20 mouse cellular contexts compared by ENCODE assay signal in genomic region chr17:46513329-46513728, GRCm38 (mm10). TPM values are rescaled to one million over a fixed set of nuclear protein-coding genes. Genes with fewer than 3 reads are reported as not detected.
DNase-seq lines count a peak whose midpoint lies in the region; ATAC-seq lines count a peak whose summit lies in the region.
"Had no signal": no experiment of that assay in that cellular context is flagged by ENCODE, and none has a peak within 500 bp of the region (broad histone marks: within the 10 kb centered on the region; RNA-seq: fewer than 3 reads in every experiment).

No protein-coding gene starts in this region.

- H3K4me1 ChIP-seq in forebrain, embryonic 14.5 days (ENCODE audit: control insufficient read depth, insufficient read depth, low read length), result no peaks in the 10 kb centered on the region
- no peaks in the 10 kb centered on the region for H3K4me1 ChIP-seq in forebrain, embryonic 12.5 days
- no peaks in the 10 kb centered on the region for H3K4me1 ChIP-seq in midbrain, embryonic 14.5 days (ENCODE audit: control insufficient read depth, insufficient read depth, low read length)
- no peaks in the 10 kb centered on the region for H3K4me1 ChIP-seq in midbrain, embryonic 11.5 days (ENCODE audit: control insufficient read depth, insufficient read depth, low read length)
- H3K4me1 ChIP-seq: hindbrain, embryonic 12.5 days; intestine, embryonic 15.5 days; liver, embryonic 15.5 days; neural tube, embryonic 13.5 days had no signal

- no peak overlapping the region for H3K27ac ChIP-seq in forebrain, embryonic 14.5 days (ENCODE audit: low read depth, low read length)
- H3K27ac ChIP-seq in forebrain, embryonic 12.5 days, result no peak overlapping the region
- no peak overlapping the region for H3K27ac ChIP-seq in midbrain, embryonic 14.5 days (replicated peaks; ENCODE audit: low read depth, low read length)
- no peak overlapping the region for H3K27ac ChIP-seq in midbrain, embryonic 11.5 days (ENCODE audit: low read depth, low read length)
- H3K27ac ChIP-seq: embryonic facial prominence, embryonic 13.5 days; gastrocnemius, adult 2 months; hindbrain, embryonic 12.5 days; intestine, embryonic 15.5 days; liver, embryonic 15.5 days; neural tube, embryonic 13.5 days; stomach, postnatal 0 days had no signal

- WGBS in forebrain, embryonic 14.5 days, result 64% methylated on average over 2 of the region's 2 CpGs
- 71% methylated on average over 2 of the region's 2 CpGs for WGBS in forebrain, embryonic 12.5 days
- WGBS in midbrain, embryonic 14.5 days, result 64% methylated on average over 2 of the region's 2 CpGs
- 67% methylated on average over 2 of the region's 2 CpGs for WGBS in midbrain, embryonic 11.5 days

- no peaks in the 10 kb centered on the region for H3K36me3 ChIP-seq in forebrain, embryonic 14.5 days (ENCODE audit: control insufficient read depth, insufficient read depth, low read length)
- no peaks in the 10 kb centered on the region for H3K36me3 ChIP-seq in forebrain, embryonic 12.5 days (replicated peaks)
- peaks cover 15% of the 10 kb centered on the region; the same call in 1 of the 2 replicates for H3K36me3 ChIP-seq in midbrain, embryonic 14.5 days (ENCODE audit: control insufficient read depth, insufficient read depth, low read length)
- H3K36me3 ChIP-seq in midbrain, embryonic 11.5 days (ENCODE audit: control insufficient read depth, insufficient read depth, low read length), result no peaks in the 10 kb centered on the region
- H3K36me3 ChIP-seq: intestine, embryonic 15.5 days; liver, embryonic 15.5 days had no signal

- no peak overlapping the region for H3K4me3 ChIP-seq in forebrain, embryonic 14.5 days (ENCODE audit: low read depth, low read length)
- H3K4me3 ChIP-seq in forebrain, embryonic 12.5 days (replicated peaks), result no peak overlapping the region
- H3K4me3 ChIP-seq in midbrain, embryonic 14.5 days (replicated peaks; ENCODE audit: low read depth, low read length), result no peak overlapping the region
- H3K4me3 ChIP-seq in midbrain, embryonic 11.5 days (ENCODE audit: low read depth, low read length), result no peak overlapping the region
- H3K4me3 ChIP-seq: embryonic facial prominence, embryonic 13.5 days; gastrocnemius, adult 2 months; hindbrain, embryonic 12.5 days; intestine, embryonic 15.5 days; liver, embryonic 15.5 days; neural tube, embryonic 13.5 days had no signal

- no peak overlapping the region for H3K4me2 ChIP-seq in forebrain, embryonic 14.5 days (ENCODE audit: low read length)
- no peak overlapping the region for H3K4me2 ChIP-seq in forebrain, embryonic 12.5 days
- H3K4me2 ChIP-seq in midbrain, embryonic 14.5 days (ENCODE audit: low read length), result no peak overlapping the region
- H3K4me2 ChIP-seq in midbrain, embryonic 11.5 days, result no peak overlapping the region
- H3K4me2 ChIP-seq: embryonic facial prominence, embryonic 13.5 days; hindbrain, embryonic 12.5 days; intestine, embryonic 15.5 days; liver, embryonic 15.5 days; neural tube, embryonic 13.5 days had no signal

- no peaks in the 10 kb centered on the region for H3K9me3 ChIP-seq in forebrain, embryonic 14.5 days (replicated peaks; ENCODE audit: control insufficient read depth, low read length)
- H3K9me3 ChIP-seq in forebrain, embryonic 12.5 days, result no peaks in the 10 kb centered on the region
- H3K9me3 ChIP-seq in midbrain, embryonic 14.5 days (ENCODE audit: control insufficient read depth, low read length), result no peaks in the 10 kb centered on the region
- H3K9me3 ChIP-seq in midbrain, embryonic 11.5 days (ENCODE audit: control insufficient read depth, low read length), result no peaks in the 10 kb centered on the region
- H3K9me3 ChIP-seq: embryonic facial prominence, embryonic 13.5 days; hindbrain, embryonic 12.5 days; intestine, embryonic 15.5 days; liver, embryonic 15.5 days; neural tube, embryonic 13.5 days had no signal

- no peaks in the 10 kb centered on the region for H3K27me3 ChIP-seq in forebrain, embryonic 14.5 days (replicated peaks; ENCODE audit: control insufficient read depth, insufficient read depth, low read length)
- H3K27me3 ChIP-seq in forebrain, embryonic 12.5 days, result no peaks in the 10 kb centered on the region
- H3K27me3 ChIP-seq in midbrain, embryonic 14.5 days (ENCODE audit: control insufficient read depth, insufficient read depth, low read length), result no peaks in the 10 kb centered on the region
- no peaks in the 10 kb centered on the region for H3K27me3 ChIP-seq in midbrain, embryonic 11.5 days (ENCODE audit: control insufficient read depth, insufficient read depth, low read length)
- H3K27me3 ChIP-seq: embryonic facial prominence, embryonic 13.5 days; hindbrain, embryonic 12.5 days; intestine, embryonic 15.5 days; liver, embryonic 15.5 days; neural tube, embryonic 13.5 days; Patski had no signal

- peak; percentile 55; the same call in 1 of the 2 replicates for ATAC-seq in forebrain, embryonic 14.5 days
- no peak for ATAC-seq in forebrain, embryonic 12.5 days (ENCODE audit: low FRiP score)
- no peak for ATAC-seq in midbrain, embryonic 14.5 days (ENCODE audit: low FRiP score, low TSS enrichment)
- ATAC-seq in midbrain, embryonic 11.5 days (ENCODE audit: low FRiP score), result no peak
- ATAC-seq in activated CD4-positive, CD25-positive, alpha-beta regulatory T cell, adult 4 months, result no peak
- ATAC-seq: intestine, embryonic 15.5 days; Patski had no signal

- DNase-seq in forebrain, embryonic 14.5 days (ENCODE audit: low spot score), result peak; percentile 45
- DNase-seq in kidney, adult 9 months, result peak; percentile 57
- no peak for DNase-seq in kidney, postnatal 25 days
- DNase-seq in midbrain, embryonic 14.5 days, result peak; percentile 36
- DNase-seq in midbrain, embryonic 11.5 days (ENCODE audit: low spot score, missing footprints), result no peak
- no peak for DNase-seq in adrenal gland, adult 18-20 months (ENCODE audit: low spot score in 2 of 2)
- DNase-seq: adrenal gland, postnatal 36 days; cerebellum, adult 8-10 months; gastrocnemius, adult 2 months; heart, adult 18-20 months; kidney, postnatal 10 days had no signal

- no peak overlapping the region for H3K9ac ChIP-seq in forebrain, embryonic 14.5 days (ENCODE audit: low read length)
- no peak overlapping the region for H3K9ac ChIP-seq in forebrain, embryonic 12.5 days
- no peak overlapping the region for H3K9ac ChIP-seq in midbrain, embryonic 14.5 days (replicated peaks; ENCODE audit: low read length)
- H3K9ac ChIP-seq in midbrain, embryonic 11.5 days (ENCODE audit: low read length), result no peak overlapping the region
- H3K9ac ChIP-seq: embryonic facial prominence, embryonic 13.5 days; hindbrain, embryonic 12.5 days; intestine, embryonic 15.5 days; liver, embryonic 15.5 days; neural tube, embryonic 13.5 days had no signal

RNA-seq across cellular contexts. Expression of gene Dnph1, which starts 16.8 kb away (rescaled TPM):
- polyA plus RNA-seq in forebrain, embryonic 14.5 days (2014; fragmentation: Nextera tagmentation; extraction: Ambion mirVana), result 33.0 and 41.6 TPM in 2 replicates
- 68.3 and 71.7 TPM in 2 replicates for polyA plus RNA-seq in forebrain, embryonic 12.5 days (2016; fragmentation: Nextera tagmentation; extraction: Ambion mirVana)
- 17.2 and 20.4 TPM in 2 replicates for polyA plus RNA-seq in midbrain, embryonic 14.5 days (2014; fragmentation: Nextera tagmentation; extraction: Ambion mirVana)
- 71.7 and 77.2 TPM in 2 replicates for polyA plus RNA-seq in midbrain, embryonic 11.5 days (2014; fragmentation: Nextera tagmentation; extraction: Ambion mirVana)
- total RNA-seq in adrenal gland, adult 18-20 months (2021), result 1 to 10 TPM; 3.2 to 6.0 TPM
- 10 to 100 TPM; 11.1 to 13.4 TPM for polyA plus RNA-seq in activated CD4-positive, CD25-positive, alpha-beta regulatory T cell, adult 4 months (2017; shearing (Covaris generic))

RNA-seq across cellular contexts. Expression of gene Ttbk1, which starts 25.9 kb away (rescaled TPM):
- 3.8 and 4.8 TPM in 2 replicates for polyA plus RNA-seq in forebrain, embryonic 14.5 days (2014; fragmentation: Nextera tagmentation; extraction: Ambion mirVana)
- 4.0 and 5.0 TPM in 2 replicates for polyA plus RNA-seq in forebrain, embryonic 12.5 days (2016; fragmentation: Nextera tagmentation; extraction: Ambion mirVana)
- polyA plus RNA-seq in midbrain, embryonic 14.5 days (2014; fragmentation: Nextera tagmentation; extraction: Ambion mirVana), result 6.1 and 6.2 TPM in 2 replicates
- polyA plus RNA-seq in midbrain, embryonic 11.5 days (2014; fragmentation: Nextera tagmentation; extraction: Ambion mirVana), result 2.1 and 2.6 TPM in 2 replicates
- 1 to 10 TPM in 1 of 2 experiments, under 1 TPM in 1; 0.96 to 1.0 TPM for total RNA-seq in adrenal gland, adult 18-20 months (2021)
- 1 to 10 TPM in 1 of 2 experiments, under 1 TPM in 1; 0.49 to 1.5 TPM for polyA plus RNA-seq in activated CD4-positive, CD25-positive, alpha-beta regulatory T cell, adult 4 months (2017; shearing (Covaris generic))

RNA-seq across cellular contexts. Expression of gene Cul9, which starts 32.9 kb away (rescaled TPM):
- 7.6 and 10.8 TPM in 2 replicates for polyA plus RNA-seq in forebrain, embryonic 14.5 days (2014; fragmentation: Nextera tagmentation; extraction: Ambion mirVana)
- 9.8 and 11.3 TPM in 2 replicates for polyA plus RNA-seq in forebrain, embryonic 12.5 days (2016; fragmentation: Nextera tagmentation; extraction: Ambion mirVana)
- 13.6 and 20.6 TPM in 2 replicates for polyA plus RNA-seq in midbrain, embryonic 14.5 days (2014; fragmentation: Nextera tagmentation; extraction: Ambion mirVana)
- 2.6 and 4.1 TPM in 2 replicates for polyA plus RNA-seq in midbrain, embryonic 11.5 days (2014; fragmentation: Nextera tagmentation; extraction: Ambion mirVana)
- 10 to 100 TPM; 24.8 to 30.1 TPM for total RNA-seq in adrenal gland, adult 18-20 months (2021)
- polyA plus RNA-seq in activated CD4-positive, CD25-positive, alpha-beta regulatory T cell, adult 4 months (2017; shearing (Covaris generic)), result 1 to 10 TPM; 2.7 to 3.5 TPM

RNA-seq across cellular contexts. Expression of gene Srf, which starts 42.6 kb away (rescaled TPM):
- polyA plus RNA-seq in forebrain, embryonic 14.5 days (2014; fragmentation: Nextera tagmentation; extraction: Ambion mirVana), result 4.6 and 4.7 TPM in 2 replicates
- 5.0 TPM in 2 replicates for polyA plus RNA-seq in forebrain, embryonic 12.5 days (2016; fragmentation: Nextera tagmentation; extraction: Ambion mirVana)
- 4.2 and 5.9 TPM in 2 replicates for polyA plus RNA-seq in midbrain, embryonic 14.5 days (2014; fragmentation: Nextera tagmentation; extraction: Ambion mirVana)
- polyA plus RNA-seq in midbrain, embryonic 11.5 days (2014; fragmentation: Nextera tagmentation; extraction: Ambion mirVana), result 3.6 and 6.0 TPM in 2 replicates
- 10 to 100 TPM; 40.8 to 66.6 TPM for total RNA-seq in adrenal gland, adult 18-20 months (2021)
- polyA plus RNA-seq in activated CD4-positive, CD25-positive, alpha-beta regulatory T cell, adult 4 months (2017; shearing (Covaris generic)), result 10 to 100 TPM in 1 of 2 experiments, 1 to 10 TPM in 1; 6.3 to 10.9 TPM

Comparison
In these comparisons a context has a peak if more than half of its experiments do, and no peak if none do; other contexts are left out.
1. DNase-seq: peak in forebrain, embryonic 14.5 days (single experiment), kidney, adult 9 months (single experiment) and midbrain, embryonic 14.5 days (single experiment); none in kidney, postnatal 25 days (0 of 2), midbrain, embryonic 11.5 days (single experiment) and adrenal gland, adult 18-20 months (0 of 2).